Mouse (Mus musculus): ENCODE measurements around the gene Syndig1l. TPM values are rescaled to one million over a fixed set of nuclear protein-coding genes. Genes with fewer than 3 reads are reported as not detected.

The Syndig1l gene
- polyA plus RNA-seq, 1 experiment = 29.8 TPM

DNA sequence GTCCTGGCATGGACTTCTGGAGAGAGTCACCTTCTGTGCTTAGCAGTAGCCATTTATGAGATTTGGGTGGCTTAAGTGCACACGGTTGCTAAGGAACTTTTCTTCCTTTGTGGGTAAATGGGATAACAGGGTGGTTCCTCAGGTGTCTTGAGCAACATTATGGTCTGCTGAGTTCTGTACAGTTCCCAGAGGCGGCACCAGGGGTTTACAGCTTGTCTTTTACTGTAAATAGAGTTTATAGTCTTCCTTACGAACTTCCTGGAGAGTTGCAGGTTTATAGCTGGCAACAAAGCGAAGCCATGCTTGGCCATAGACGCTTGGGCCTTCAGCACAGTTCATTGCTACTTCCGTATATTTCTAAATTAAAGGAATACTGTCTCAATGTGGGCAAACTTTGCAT is 15.9 kb upstream of the Syndig1l start:
- H3K4me1 ChIP-seq (ENCODE audit: control insufficient read depth, insufficient read depth, low read length) = no peaks in the 10 kb centered on the region
- no peak overlapping the region for H3K27ac ChIP-seq (ENCODE audit: insufficient read depth, low read length)
- TF ChIP-seq CTCF (IDR thresholded peaks at IDR 0.05; ENCODE audit: extremely low read depth, insufficient read depth, low read length) = no peak
- no peak overlapping the region for H3K4me3 ChIP-seq (ENCODE audit: insufficient read depth, low read length)

DNA sequence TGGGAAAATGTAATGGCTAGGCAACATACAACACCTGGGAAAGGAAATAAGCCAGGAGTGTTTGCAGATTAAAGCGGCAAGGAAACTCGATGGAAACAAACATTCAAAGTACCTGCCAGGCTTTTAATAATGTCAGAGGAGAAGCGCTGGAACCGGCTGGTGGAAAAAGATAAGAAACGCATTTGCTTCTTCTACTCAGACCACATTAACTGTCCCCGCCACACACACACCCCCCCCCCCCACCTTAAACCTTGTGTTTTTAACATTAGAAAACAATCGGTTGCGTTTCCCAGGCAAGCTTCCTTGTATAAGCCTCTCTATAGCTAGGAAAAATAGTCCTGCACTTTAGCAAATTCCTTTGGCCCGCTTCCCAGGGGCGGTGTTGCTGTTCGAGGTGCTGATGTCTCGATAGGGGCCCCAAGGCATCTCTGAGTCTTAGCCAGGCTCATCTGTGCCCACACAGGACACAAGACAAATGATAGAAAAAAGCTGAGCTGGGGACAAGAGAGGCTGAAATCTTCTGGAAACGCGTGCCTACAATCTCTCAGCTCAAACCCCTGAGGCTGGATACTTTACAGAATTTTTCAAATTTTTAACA is 11.3 kb upstream of the Syndig1l start:
- Histone ChIP-seq H3K27ac (ENCODE audit: insufficient read depth, low read length) (no peak overlapping the region), H3K4me3 (ENCODE audit: insufficient read depth, low read length) (no peak overlapping the region), H3K4me1 (ENCODE audit: control insufficient read depth, insufficient read depth, low read length) (no peaks in the 10 kb centered on the region)
- TF ChIP-seq CTCF (IDR thresholded peaks at IDR 0.05; ENCODE audit: extremely low read depth, insufficient read depth, low read length) = no peak
- TF ChIP-seq POLR2A (IDR thresholded peaks at IDR 0.05; ENCODE audit: extremely low read depth, insufficient read depth, low read length) = no peak

DNA sequence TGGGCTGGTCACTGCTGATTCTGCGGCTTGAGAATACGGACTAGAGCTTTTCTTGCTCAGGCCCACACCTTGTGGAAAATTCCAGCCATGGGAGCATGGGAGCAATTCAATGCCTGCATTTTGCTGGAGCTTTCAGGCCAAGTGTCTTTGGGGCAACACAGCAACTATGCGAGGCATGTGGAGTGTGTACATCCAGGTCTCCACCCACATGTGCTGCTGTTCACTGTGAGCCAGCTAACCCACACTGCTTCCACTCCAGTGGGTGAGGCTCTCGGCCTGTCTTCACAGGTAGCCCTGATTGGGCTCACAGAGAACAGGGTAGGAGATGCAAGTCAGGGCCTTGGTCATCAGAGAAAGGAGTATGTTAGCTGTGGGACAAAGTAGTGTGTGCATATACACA is 9.2 kb upstream of the Syndig1l start:
- no peaks in the 10 kb centered on the region for H3K4me1 ChIP-seq (ENCODE audit: control insufficient read depth, insufficient read depth, low read length)
- no peak overlapping the region for H3K27ac ChIP-seq (ENCODE audit: insufficient read depth, low read length)
- H3K4me3 ChIP-seq (ENCODE audit: insufficient read depth, low read length) = no peak overlapping the region
- TF ChIP-seq CTCF (IDR thresholded peaks at IDR 0.05; ENCODE audit: extremely low read depth, insufficient read depth, low read length) = no peak
- no peak for TF ChIP-seq POLR2A (IDR thresholded peaks at IDR 0.05; ENCODE audit: extremely low read depth, insufficient read depth, low read length)

- no peak overlapping the region for H3K27ac ChIP-seq (ENCODE audit: insufficient read depth, low read length)
- no peaks in the 10 kb centered on the region for H3K4me1 ChIP-seq (ENCODE audit: control insufficient read depth, insufficient read depth, low read length)
- TF ChIP-seq CTCF (IDR thresholded peaks at IDR 0.05; ENCODE audit: extremely low read depth, insufficient read depth, low read length) = no peak
- TF ChIP-seq POLR2A (IDR thresholded peaks at IDR 0.05; ENCODE audit: extremely low read depth, insufficient read depth, low read length) = no peak
- H3K4me3 ChIP-seq (ENCODE audit: insufficient read depth, low read length) = no peak overlapping the region
Measured at GRCm38 (mm10) chr12:84706886-84707285, 8.3 kb upstream of the Syndig1l start.

GRCm38 (mm10) chr12:84702586-84702985 is 4.0 kb upstream of the Syndig1l start:
- no peak for TF ChIP-seq POLR2A (IDR thresholded peaks at IDR 0.05; ENCODE audit: extremely low read depth, insufficient read depth, low read length)
- TF ChIP-seq CTCF (IDR thresholded peaks at IDR 0.05; ENCODE audit: extremely low read depth, insufficient read depth, low read length) = no peak

DNA sequence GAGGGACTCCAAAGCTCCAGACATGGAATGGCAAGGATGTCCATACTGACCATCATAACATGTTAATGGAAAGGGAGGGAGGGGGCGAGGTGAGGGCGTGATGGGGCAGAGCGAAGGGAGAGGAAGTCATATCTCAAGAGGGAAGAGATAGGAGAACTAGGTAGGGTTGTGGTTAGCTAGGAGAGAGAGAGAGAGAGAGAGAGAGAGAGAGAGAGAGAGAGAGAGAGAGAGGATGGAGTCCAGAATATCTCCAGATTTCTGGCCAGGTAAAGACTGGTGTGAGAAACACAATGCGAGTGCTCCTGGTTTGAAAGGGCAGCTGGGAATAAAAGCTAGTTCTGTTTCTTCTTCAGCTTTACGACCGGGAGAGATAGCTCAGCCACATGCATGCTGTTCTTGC is 6.5 kb downstream of the Syndig1l start:
- TF ChIP-seq POLR2A (IDR thresholded peaks at IDR 0.05; ENCODE audit: extremely low read depth, insufficient read depth, low read length) (no peak), CTCF (IDR thresholded peaks at IDR 0.05; ENCODE audit: extremely low read depth, insufficient read depth, low read length) (no peak)

More at GRCm38 (mm10) chr12:84702586-84702985, 4.0 kb upstream of the Syndig1l start:
- H3K4me3 ChIP-seq (ENCODE audit: insufficient read depth, low read length) = no peak overlapping the region
- no peaks in the 10 kb centered on the region for H3K4me1 ChIP-seq (ENCODE audit: control insufficient read depth, insufficient read depth, low read length)
- no peak overlapping the region for H3K27ac ChIP-seq (ENCODE audit: insufficient read depth, low read length)

GRCm38 (mm10) chr12:84691347-84691746 is 7.3 kb downstream of the Syndig1l start:
- H3K4me3 ChIP-seq (ENCODE audit: insufficient read depth, low read length) = no peak overlapping the region
- TF ChIP-seq CTCF (IDR thresholded peaks at IDR 0.05; ENCODE audit: extremely low read depth, insufficient read depth, low read length) = no peak
- TF ChIP-seq POLR2A (IDR thresholded peaks at IDR 0.05; ENCODE audit: extremely low read depth, insufficient read depth, low read length) = no peak
- H3K4me1 ChIP-seq (ENCODE audit: control insufficient read depth, insufficient read depth, low read length) = no peaks in the 10 kb centered on the region

More for the DNA sequence above, 6.5 kb downstream of the Syndig1l start:
- Histone ChIP-seq H3K4me1 (ENCODE audit: control insufficient read depth, insufficient read depth, low read length) (no peaks in the 10 kb centered on the region), H3K27ac (ENCODE audit: insufficient read depth, low read length) (no peak overlapping the region), H3K4me3 (ENCODE audit: insufficient read depth, low read length) (no peak overlapping the region)

GRCm38 (mm10) chr12:84689051-84689450 is 9.6 kb downstream of the Syndig1l start:
- Histone ChIP-seq H3K27ac (ENCODE audit: insufficient read depth, low read length) (no peak overlapping the region), H3K4me1 (ENCODE audit: control insufficient read depth, insufficient read depth, low read length) (no peaks in the 10 kb centered on the region), H3K4me3 (ENCODE audit: insufficient read depth, low read length) (no peak overlapping the region)
- TF ChIP-seq CTCF (IDR thresholded peaks at IDR 0.05; ENCODE audit: extremely low read depth, insufficient read depth, low read length) = no peak

More at GRCm38 (mm10) chr12:84691347-84691746, 7.3 kb downstream of the Syndig1l start:
- no peak overlapping the region for H3K27ac ChIP-seq (ENCODE audit: insufficient read depth, low read length)

DNA sequence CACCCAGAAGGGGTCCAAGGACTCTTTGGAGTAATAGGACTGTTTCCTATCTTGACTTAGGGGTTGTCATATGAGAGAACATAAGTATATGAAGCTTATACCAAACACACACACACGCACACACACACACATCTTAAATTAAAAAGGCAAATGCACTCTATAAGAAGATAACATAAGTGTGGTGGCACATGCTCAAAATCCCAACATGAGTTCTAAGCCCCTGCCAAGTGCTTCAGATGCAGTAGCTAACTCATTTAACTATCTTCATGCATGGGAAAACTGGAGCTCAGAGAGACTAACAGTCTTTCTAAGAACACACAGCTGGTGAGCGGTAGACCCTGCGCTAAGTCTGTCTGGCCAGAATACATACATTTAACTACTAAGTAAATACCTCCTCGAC is 11.1 kb downstream of the Syndig1l start:
- H3K4me3 ChIP-seq (ENCODE audit: insufficient read depth, low read length) = no peak overlapping the region
- H3K27ac ChIP-seq (ENCODE audit: insufficient read depth, low read length) = no peak overlapping the region
- TF ChIP-seq POLR2A (IDR thresholded peaks at IDR 0.05; ENCODE audit: extremely low read depth, insufficient read depth, low read length) = no peak
- TF ChIP-seq CTCF (IDR thresholded peaks at IDR 0.05; ENCODE audit: extremely low read depth, insufficient read depth, low read length) = no peak
- H3K4me1 ChIP-seq (ENCODE audit: control insufficient read depth, insufficient read depth, low read length) = no peaks in the 10 kb centered on the region

DNA sequence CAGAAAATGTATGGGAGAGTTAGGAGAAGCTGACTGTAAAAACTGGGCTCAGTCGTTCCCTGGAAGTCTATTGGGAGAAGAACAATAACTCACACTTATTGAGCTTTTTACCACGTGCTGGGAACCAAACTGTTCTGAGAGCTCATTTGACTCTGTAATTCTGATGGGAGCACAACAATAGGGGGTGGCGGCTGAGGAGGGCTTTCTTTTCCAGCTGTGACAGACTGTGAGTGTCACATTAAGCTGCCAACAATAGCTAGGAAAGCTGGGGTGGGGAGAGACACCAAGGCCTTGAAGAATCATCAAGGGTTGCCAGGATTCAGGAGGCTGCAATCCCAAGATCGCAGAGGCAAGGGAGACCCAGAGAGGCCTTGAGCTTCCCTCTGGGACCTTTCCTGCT is 12.5 kb downstream of the Syndig1l start:
- no peak overlapping the region for H3K4me3 ChIP-seq (ENCODE audit: insufficient read depth, low read length)
- TF ChIP-seq CTCF (IDR thresholded peaks at IDR 0.05; ENCODE audit: extremely low read depth, insufficient read depth, low read length) (no peak), POLR2A (IDR thresholded peaks at IDR 0.05; ENCODE audit: extremely low read depth, insufficient read depth, low read length) (no peak)
- no peaks in the 10 kb centered on the region for H3K4me1 ChIP-seq (ENCODE audit: control insufficient read depth, insufficient read depth, low read length)
- H3K27ac ChIP-seq (ENCODE audit: insufficient read depth, low read length) = no peak overlapping the region
